ENCODE assay signal across 8 mouse cellular contexts in genomic region chr2:160700271-160700670, GRCm38 (mm10). TPM values are rescaled to one million over a fixed set of nuclear protein-coding genes. Genes with fewer than 3 reads are reported as not detected.
DNase-seq lines count a peak whose midpoint lies in the region; ATAC-seq and TF ChIP-seq lines count a peak whose summit lies in the region.

No protein-coding gene starts in this region.

- no peak for TF ChIP-seq CTCF in hindbrain, postnatal 0 days (IDR thresholded peaks at IDR 0.05; ENCODE audit: low read depth)

- H3K27me3 ChIP-seq in lung, embryonic 15.5 days = no peaks in the 10 kb centered on the region
- no peaks in the 10 kb centered on the region for H3K27me3 ChIP-seq in hindbrain, postnatal 0 days (ENCODE audit: insufficient read depth, low read length)
- H3K27me3 ChIP-seq in hindbrain, embryonic 12.5 days = no peaks in the 10 kb centered on the region

- 40% methylated on average over 5 of the region's 5 CpGs for WGBS in lung, embryonic 15.5 days
- 61% methylated on average over 5 of the region's 5 CpGs for WGBS in hindbrain, postnatal 0 days
- WGBS in hindbrain, embryonic 12.5 days = 81% methylated on average over 5 of the region's 5 CpGs

- intact Hi-C loops in heart, postnatal 36 days (cut with DNase I) = loop anchor here (2.0 to 5.0 kb wide), 3 partner anchors 53 to 98 kb away; no protein-coding TSS in a partner anchor

- peak; percentile 48 for DNase-seq in Muller cell, postnatal 12 days (ENCODE audit: inconsistent ontology term)
- peak; percentile 54 for DNase-seq in adrenal gland, postnatal 25 days
- DNase-seq in heart, postnatal 36 days = peak; percentile 56 to 59
- DNase-seq in hindbrain, postnatal 0 days (ENCODE audit: low spot score) = no peak
- no peak for DNase-seq in testis, postnatal 14 days (ENCODE audit: low spot score)
- DNase-seq in frontal cortex, adult 2 months (ENCODE audit: extremely low spot score in 1 of 2, low spot score in 1 of 2) = no peak

- no peak overlapping the region for H3K9ac ChIP-seq in lung, embryonic 15.5 days
- no peak overlapping the region for H3K9ac ChIP-seq in hindbrain, postnatal 0 days (replicated peaks; ENCODE audit: low read length)
- H3K9ac ChIP-seq in hindbrain, embryonic 12.5 days = no peak overlapping the region

- H3K36me3 ChIP-seq in lung, embryonic 15.5 days = peaks cover 60% of the 10 kb centered on the region
- H3K36me3 ChIP-seq in hindbrain, postnatal 0 days (ENCODE audit: insufficient read depth, low read length) = peaks cover 38% of the 10 kb centered on the region
- H3K36me3 ChIP-seq in hindbrain, embryonic 12.5 days = peaks cover 53% of the 10 kb centered on the region

- ATAC-seq in lung, embryonic 15.5 days (ENCODE audit: borderline replicate concordance, extremely low read depth, low FRiP score, low TSS enrichment) = peak; percentile 75
- no peak for ATAC-seq in hindbrain, postnatal 0 days
- ATAC-seq in hindbrain, embryonic 12.5 days (ENCODE audit: low FRiP score) = no peak

- 0 out of 2 replicates have a peak, but pooled peaks cover 4% of the 10 kb centered on the region for H3K4me1 ChIP-seq in lung, embryonic 15.5 days
- H3K4me1 ChIP-seq in hindbrain, postnatal 0 days (ENCODE audit: insufficient read depth, low read length) = no peaks in the 10 kb centered on the region
- H3K4me1 ChIP-seq in hindbrain, embryonic 12.5 days = no peaks in the 10 kb centered on the region

- H3K27ac ChIP-seq in lung, embryonic 15.5 days = peak overlapping the region; percentile 27
- no peak overlapping the region for H3K27ac ChIP-seq in hindbrain, postnatal 0 days
- H3K27ac ChIP-seq in hindbrain, embryonic 12.5 days = no peak overlapping the region

- H3K4me3 ChIP-seq in lung, embryonic 15.5 days = no peak overlapping the region
- no peak overlapping the region for H3K4me3 ChIP-seq in hindbrain, postnatal 0 days (ENCODE audit: low read length)
- no peak overlapping the region for H3K4me3 ChIP-seq in hindbrain, embryonic 12.5 days

- H3K9me3 ChIP-seq in lung, embryonic 15.5 days = no peaks in the 10 kb centered on the region
- H3K9me3 ChIP-seq in hindbrain, postnatal 0 days (ENCODE audit: low read length) = no peaks in the 10 kb centered on the region
- H3K9me3 ChIP-seq in hindbrain, embryonic 12.5 days (replicated peaks) = no peaks in the 10 kb centered on the region

- H3K4me2 ChIP-seq in lung, embryonic 15.5 days = no peak overlapping the region
- H3K4me2 ChIP-seq in hindbrain, postnatal 0 days (ENCODE audit: low read depth, low read length) = no peak overlapping the region
- no peak overlapping the region for H3K4me2 ChIP-seq in hindbrain, embryonic 12.5 days (replicated peaks)

RNA-seq across cellular contexts. Expression of gene Plcg1, which starts 30.8 kb away (rescaled TPM):
- 63.3 and 90.9 TPM in 2 replicates for total RNA-seq in adrenal gland, postnatal 25 days (2021)
- 10 to 100 TPM; 56.7 to 73.1 TPM for total RNA-seq in heart, postnatal 36 days (2021)
- 51.4 and 53.3 TPM in 2 replicates for polyA plus RNA-seq in lung, embryonic 15.5 days (2015; fragmentation: Nextera tagmentation; extraction: Ambion mirVana)
- total RNA-seq in hindbrain, postnatal 0 days (2014; rRNA removed) = 111 and 185 TPM in 2 replicates
- 39.8 and 40.5 TPM in 2 replicates for polyA plus RNA-seq in hindbrain, postnatal 0 days (2015; fragmentation: Nextera tagmentation; extraction: Ambion mirVana)
- polyA plus RNA-seq in hindbrain, embryonic 12.5 days (2016; fragmentation: Nextera tagmentation; extraction: Ambion mirVana) = 119 and 122 TPM in 2 replicates
- 81.3 and 91.3 TPM in 2 replicates for polyA plus RNA-seq in frontal cortex, adult 2 months (2012; rRNA removed)

RNA-seq across cellular contexts. Expression of gene Top1, which starts 54.6 kb away (rescaled TPM):
- 89.8 and 97.7 TPM in 2 replicates for total RNA-seq in adrenal gland, postnatal 25 days (2021)
- total RNA-seq in heart, postnatal 36 days (2021) = 10 to 100 TPM; 46.9 to 50.5 TPM
- 69.8 and 69.9 TPM in 2 replicates for polyA plus RNA-seq in lung, embryonic 15.5 days (2015; fragmentation: Nextera tagmentation; extraction: Ambion mirVana)
- 22.2 and 28.8 TPM in 2 replicates for total RNA-seq in hindbrain, postnatal 0 days (2014; rRNA removed)
- polyA plus RNA-seq in hindbrain, postnatal 0 days (2015; fragmentation: Nextera tagmentation; extraction: Ambion mirVana) = 44.9 and 50.7 TPM in 2 replicates
- 114 and 122 TPM in 2 replicates for polyA plus RNA-seq in hindbrain, embryonic 12.5 days (2016; fragmentation: Nextera tagmentation; extraction: Ambion mirVana)
- 36.0 and 38.2 TPM in 2 replicates for polyA plus RNA-seq in frontal cortex, adult 2 months (2012; rRNA removed)

Comparison
In these comparisons a context has a peak if more than half of its experiments do, and no peak if none do; other contexts are left out.
1. DNase-seq: peak in Muller cell, postnatal 12 days (single experiment), adrenal gland, postnatal 25 days (single experiment) and heart, postnatal 36 days (2 of 2); none in hindbrain, postnatal 0 days (single experiment), testis, postnatal 14 days (single experiment) and frontal cortex, adult 2 months (0 of 2).